Mouse (Mus musculus): ENCODE measurements around the gene Tceal9.

The Tceal9 gene

DNA sequence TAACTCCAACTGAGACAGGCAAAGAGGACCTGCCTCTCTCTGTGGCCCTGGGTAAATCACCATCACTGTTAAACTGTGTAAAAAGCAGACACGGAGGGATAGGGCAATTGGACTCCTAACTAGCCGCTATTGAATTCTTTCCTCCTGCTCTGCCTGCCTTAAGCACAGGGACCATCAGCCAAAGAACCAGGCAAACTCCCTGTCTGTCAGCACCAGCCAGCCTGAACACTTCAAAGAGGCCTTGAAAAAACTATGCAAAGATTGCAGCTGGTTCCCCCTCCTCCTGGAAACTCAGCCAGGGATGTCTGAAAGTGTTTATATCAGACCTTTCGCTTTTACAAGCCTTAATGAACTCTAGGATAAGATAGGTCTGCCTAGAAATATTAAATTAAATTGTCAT lies 29.7 kb downstream of the Tceal9 start:
- peak; percentile 53 for DNase-seq

DNA sequence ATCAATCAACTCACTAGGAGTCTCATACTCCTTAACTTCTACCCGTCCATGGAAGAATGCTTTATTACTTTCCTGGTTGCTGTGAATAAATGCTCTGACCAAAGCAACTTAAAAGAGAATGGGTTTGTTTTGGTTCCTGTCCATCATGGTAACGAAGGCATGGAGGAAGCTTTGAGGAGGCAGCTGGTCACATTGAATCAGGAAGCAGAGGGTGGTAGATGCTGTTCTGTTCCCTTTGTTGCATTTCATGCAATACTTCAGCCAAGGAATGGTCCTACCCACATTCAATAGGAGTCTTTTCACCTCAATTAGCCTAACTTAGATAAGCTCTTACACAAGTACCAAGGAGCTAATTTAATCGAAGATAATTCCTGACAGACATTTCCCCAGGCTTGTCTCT lies 30.5 kb downstream of the Tceal9 start:
- peak; percentile 4 for DNase-seq

DNA sequence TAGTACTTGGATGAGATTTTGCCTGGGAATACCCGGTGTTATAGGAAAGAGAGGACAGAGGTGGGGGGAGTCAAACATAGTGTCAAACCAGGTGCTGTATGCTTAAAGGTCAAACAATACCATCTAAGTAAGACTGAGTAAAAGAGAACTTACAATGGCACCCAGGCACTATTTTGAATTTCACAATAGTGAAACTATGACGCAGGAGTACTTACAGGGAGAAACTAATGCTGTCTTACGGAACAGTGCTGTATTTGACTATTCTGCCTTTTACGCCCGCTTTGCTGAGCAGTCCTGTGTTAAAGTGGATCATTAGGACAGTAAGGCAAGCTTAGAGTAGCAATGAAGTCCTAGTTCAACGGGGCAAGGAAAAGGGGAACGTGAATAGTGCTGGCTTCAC lies 32.7 kb downstream of the Tceal9 start:
- no peak for DNase-seq

DNA sequence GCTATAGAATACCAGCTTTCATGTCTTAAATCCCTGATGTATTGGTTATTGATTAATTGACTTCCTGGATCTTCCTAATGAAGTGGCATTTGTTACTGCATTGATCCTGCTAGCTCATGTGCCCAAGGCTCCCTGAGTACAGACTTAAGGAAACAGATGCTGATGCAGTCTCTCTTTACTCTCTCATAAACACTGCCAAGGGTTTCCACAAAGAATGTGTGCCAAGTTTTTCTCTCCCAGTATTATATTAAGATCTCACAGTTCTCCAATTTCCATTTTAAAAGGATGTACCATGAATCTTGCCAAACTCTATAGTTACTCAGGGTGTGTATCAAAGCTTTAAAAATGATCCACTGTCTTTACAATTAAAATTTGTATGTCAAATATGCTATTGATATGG lies 33.5 kb downstream of the Tceal9 start:
- no peak for DNase-seq

DNA sequence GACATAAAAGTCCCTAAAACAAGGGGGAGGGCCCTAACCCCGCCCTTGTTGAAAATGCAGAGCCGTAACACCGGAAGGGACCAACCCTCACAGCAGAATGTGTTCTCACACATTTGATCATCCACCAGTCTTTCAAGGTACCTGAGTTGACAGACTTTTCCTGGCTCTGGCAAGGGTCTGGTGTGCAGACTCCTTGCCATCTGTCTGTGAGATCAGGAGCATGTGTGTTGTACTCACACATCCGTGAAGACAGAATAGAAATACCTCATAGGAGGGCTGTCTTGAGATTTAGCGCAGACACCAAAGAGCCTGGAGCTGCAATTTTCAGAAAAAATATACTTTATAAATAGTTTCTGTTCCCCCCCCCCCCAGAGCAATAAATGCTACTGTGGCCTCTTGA lies 34.5 kb downstream of the Tceal9 start:
- DNase-seq, result no peak

DNA sequence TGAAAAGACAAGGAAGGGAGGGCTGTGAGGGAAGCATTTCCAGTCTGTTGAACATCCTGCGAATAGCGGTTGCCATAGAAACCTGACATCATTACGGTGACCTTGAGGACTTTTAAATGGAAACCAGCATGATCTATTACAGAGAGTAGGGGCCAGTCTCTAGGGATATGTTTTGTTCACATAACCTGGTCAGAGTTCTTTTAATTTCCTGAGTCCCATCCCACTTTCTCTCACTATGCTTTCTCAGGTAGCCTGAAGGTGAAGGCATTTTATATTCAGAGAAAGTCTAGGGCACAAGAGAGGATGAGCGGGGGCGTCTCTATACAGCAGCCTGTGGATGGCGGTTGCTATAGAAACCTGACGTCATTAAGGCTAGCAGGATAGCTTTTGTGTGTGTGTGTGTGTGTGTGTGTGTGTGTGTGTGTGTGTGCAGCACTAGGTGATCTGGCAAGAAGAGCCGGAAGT lies 46.0 kb downstream of the Tceal9 start:
- DNase-seq, result peak; percentile 78
